Mouse (Mus musculus): ENCODE measurements at regions not wholly inside any gene's neighbourhood (a gene's known extent, or its start where the extent isn't known, plus 50 kb on each side); places are given as distances from the start of the nearest gene placed in this dataset.

DNA sequence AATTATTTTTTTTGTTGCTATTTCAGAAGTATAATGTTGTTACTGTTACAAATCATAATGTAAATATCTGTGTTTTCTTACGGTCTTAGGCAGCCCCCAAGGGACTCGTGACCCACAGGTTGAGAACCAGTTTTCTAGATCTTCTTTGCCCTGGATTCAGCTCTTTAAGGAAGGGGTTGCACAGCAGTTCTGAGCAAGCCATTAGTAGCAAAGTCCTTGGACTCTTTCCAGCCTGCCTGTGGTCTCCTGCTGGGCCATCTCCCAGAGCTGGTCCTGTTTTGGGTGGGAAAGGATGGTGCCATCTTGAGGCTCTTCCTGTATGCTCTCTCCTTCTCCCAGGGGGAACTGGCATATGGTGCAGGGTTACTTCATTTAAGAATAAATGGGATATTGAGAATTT lies 380.9 kb upstream of the Slc30a5 start:
- ChIA-PET POLR2A (no interaction called here), CTCF (no interaction called here)

DNA sequence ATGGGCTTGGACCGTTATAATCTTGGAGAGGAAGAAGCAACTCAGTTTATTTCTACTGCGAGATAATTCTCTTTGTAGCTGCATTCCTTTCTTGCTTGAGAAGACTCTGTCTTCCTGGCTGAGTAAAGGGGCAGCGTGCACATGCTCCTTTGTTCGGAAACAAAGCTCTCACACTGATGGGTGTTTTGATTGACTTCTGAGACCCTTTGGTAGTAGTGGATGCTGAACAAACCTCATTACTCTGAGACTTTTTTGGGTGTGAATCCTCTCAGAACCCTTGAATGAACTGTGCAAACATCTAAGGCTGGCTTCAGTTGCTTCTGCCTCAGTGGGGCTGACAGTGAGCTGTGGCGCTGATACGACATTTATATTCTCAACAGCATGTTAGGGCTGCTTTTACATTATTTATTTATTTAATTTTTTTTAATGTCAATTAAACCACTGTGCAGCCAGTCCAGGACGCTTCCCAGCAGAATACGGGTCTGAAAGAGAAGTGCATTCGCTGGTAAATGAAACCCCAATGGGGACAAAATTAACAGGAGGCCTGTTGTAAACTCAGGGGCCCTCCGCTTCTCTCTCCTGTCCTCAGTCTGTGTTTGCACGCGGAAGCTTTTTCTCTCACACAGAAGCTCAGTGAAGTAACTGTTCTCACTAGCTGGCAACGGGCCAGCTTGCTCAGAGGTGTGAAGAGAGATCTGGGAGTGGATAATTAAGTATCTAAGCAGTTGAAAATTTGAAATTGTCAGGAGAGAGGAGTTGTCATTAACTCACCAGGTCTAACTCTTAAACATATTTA lies 380.1 kb upstream of the Slc30a5 start:
- ChIA-PET POLR2A (no interaction called here), CTCF (no interaction called here)

DNA sequence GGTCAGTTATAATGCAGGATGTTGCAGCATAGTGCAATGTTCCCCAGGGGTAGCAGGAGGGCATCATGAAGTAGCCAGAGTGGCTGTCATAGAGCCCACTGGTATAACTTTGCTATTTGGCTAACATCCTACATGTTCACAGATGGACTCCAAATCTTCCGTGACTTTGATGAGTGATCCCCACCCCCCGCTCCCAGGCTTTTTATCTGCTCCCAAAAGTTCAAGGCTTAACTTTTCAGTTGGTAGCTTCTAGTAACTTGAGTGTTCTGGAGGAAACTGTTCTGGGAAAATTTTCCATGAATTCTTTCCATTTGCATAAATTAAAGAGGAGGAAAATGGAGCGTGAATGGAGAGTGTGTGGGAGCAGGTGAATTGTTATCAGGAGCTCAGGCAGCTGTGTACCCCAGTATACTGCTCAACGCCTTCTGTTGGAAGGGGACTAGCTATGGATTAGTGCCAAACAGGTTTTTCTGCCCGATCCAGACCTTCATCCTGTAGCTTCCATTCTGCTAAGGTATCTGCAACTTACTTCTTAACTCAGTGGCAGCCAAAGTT lies 379.2 kb upstream of the Slc30a5 start:
- CTCF ChIA-PET: interaction anchor here in 1 of 4 experiments (0.6 kb wide), 1 partner anchor 481 kb away, joined by 3 read pairs; no protein-coding TSS in a partner anchor
- POLR2A ChIA-PET: no interaction called here

DNA sequence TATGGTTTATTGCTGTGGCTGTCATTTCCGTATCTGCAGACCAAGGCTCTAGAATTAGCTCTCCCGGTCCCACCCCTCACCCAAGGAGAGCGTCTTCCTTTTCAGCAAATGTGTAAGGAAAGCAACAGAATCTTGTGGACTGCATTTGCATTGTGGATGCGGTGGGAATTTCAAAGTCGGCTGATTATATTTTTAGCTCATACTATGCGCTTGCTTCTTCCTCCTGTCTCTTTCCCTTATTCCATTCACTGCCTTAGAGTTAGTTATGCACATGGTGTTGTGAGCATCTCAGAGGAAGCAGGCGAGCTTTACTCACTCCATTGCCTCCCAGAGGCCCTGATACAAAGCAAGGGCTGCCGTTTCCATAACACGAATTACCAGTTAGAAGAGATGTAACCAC lies 375.6 kb upstream of the Slc30a5 start:
- ChIA-PET POLR2A (interaction anchor here in 1 of 4 experiments (0.9 kb wide), 1 partner anchor 18 kb away, joined by 3 read pairs; no protein-coding TSS in a partner anchor), CTCF (no interaction called here)

DNA sequence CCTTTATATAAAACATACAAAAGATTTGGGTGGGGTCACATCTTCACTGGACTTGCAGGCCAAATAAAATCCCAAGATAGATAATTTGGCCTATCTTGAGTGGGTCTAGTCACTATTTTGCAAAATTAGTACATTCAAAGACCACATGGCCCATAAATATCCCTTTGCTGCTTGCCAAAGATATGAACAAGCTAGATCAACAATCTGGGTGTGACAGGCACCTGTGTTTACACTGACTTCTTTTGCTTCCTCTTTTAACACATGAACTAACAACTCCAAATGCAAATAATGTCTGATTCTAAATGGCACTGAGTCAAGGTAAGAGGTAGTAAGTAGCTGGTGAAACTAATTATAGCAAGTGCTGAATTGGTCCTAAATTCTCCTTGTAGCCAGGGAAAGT lies 370.2 kb upstream of the Slc30a5 start:
- ChIA-PET CTCF (interaction anchor here in 1 of 4 experiments (0.6 kb wide), 1 partner anchor 610 kb away, joined by 6 read pairs; no protein-coding TSS in a partner anchor), POLR2A (no interaction called here)

DNA sequence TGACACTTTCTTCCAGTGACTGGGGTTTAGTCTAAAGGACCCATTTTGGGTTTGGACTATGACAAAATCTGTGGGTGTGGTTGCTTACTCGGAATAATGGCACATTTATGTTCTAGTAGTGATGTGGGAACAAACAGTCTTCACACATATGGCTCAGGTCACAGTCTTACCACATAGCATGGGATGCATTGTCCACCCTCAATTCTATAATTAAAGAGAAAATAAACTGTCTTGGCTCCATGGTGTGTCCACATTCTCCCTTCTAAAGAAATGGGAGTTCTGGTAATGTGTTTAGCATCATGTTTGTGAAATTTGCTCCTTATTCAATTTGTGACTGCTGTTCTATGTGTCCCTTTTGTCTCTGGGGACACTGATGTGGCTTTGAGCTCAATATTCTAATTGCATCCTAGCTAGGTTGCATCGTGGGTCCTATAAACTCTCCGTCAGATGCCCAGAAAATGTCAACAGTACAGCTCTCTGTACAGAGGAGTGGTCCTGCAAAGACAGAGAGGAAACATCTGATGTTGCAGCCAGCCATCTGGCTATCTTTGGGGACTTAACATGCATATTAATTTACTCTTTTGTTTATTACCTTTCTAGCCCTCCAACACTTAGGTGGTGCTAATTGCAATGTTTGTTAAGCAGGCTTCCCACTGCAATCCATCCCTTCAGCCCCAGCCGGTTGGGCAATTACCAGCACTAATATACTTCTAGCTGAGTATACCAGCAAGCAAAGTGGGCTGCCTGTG lies 369.5 kb upstream of the Slc30a5 start:
- CTCF ChIA-PET: no interaction called here
- POLR2A ChIA-PET: no interaction called here

DNA sequence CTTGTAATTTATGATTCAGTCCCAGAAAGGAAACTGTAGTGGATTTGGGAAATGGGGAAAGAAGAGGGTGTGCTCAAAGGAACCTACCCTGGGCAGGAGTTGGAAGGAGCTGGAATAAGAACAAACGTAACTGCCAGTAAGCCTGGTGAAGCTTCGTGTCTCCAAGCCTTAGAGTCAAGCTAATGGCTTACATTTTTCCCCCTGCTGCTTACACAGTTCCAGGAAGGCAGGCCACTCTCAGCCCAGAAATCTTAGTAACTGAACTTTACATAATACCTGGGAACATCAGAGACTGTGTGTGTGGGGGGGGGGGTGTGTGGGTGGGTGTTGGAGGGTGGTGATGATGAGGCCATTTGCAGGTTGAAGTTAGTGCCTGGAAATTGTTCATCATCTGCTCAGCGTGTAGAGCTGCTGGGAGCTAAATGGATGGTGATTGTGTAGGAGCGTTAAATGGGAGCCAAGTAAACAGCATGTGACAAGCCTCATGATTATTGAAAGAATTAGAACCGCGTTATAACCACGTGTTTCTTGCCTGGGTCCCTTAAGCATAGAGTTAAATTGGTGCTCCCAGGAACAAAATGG lies 357.1 kb upstream of the Slc30a5 start:
- CTCF ChIA-PET: no interaction called here
- POLR2A ChIA-PET: interaction anchor here in 1 of 4 experiments (0.5 kb wide), 1 partner anchor 18 kb away, joined by 3 read pairs; no protein-coding TSS in a partner anchor

DNA sequence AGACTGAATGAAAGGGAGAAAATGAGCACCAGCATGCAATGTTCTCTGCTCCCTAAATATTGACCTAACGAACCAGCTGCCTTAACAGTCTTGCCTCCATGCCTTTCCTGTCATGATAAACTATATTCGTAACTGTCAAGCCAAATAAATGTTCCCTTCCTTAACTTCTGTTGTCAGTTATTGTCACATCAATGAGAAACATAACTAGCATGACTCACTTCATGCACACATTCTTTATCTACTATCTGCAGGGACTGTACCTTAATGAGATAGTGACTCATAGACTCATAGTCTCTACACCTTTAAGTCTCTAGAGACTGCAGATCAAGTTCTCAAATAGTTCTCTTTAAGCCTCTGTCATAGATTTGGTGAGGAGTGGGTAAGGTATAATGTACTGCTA lies 349.2 kb upstream of the Slc30a5 start:
- POLR2A ChIA-PET: no interaction called here
- CTCF ChIA-PET: no interaction called here

DNA sequence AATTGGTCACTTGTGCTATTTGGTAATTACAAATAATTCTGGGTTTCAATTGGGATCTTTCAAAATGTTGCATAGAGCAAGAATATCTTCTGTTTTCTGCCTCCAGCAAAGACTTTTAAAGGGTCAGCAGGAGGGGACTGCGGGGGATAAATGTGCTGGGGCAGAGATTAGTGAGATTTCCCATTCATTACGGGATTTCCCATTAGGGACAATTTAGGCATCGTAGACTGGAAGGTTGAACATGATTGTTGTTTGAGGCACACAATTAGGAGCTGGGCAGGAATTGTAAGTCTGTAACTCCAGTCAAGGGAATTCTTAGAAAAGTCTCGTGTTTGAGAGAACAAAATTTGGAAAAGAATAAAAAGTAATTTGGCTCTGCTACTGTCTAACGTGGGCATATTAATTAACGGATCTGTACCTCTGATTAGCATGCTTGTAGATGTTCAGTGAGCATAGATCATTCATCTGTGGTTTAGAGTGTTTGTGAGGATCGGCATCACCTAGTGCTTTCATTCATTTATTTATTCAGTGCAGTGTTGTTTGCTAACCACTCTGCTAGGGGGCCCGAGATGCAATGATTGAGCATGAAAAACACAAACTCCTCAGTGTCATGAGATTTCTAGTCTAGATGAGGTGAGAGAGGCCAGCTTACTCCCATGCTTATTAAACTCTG lies 341.9 kb upstream of the Slc30a5 start:
- CTCF ChIA-PET: no interaction called here

DNA sequence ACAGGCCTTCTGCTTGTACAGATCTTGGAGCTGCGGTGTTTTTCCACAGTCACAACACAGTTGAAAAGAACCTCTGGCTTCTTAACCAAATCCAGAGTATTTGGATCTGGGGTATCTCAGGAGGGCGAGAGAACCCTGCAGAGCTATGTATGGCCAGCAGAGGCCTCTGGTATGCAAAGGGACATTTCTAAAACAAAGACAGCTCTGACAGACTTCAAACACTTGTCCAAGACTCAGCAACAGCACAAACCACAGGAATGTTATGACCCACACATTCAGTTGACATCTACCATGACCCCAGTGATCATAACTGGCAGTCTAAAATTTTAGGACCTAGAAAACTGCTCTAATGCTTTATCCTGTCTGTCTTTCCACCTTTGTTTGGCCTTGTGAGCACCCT lies 328.5 kb upstream of the Slc30a5 start:
- ChIA-PET POLR2A (interaction anchor here in 1 of 4 experiments (0.5 kb wide), 1 partner anchor 155 kb away, joined by 3 read pairs; no protein-coding TSS in a partner anchor), CTCF (interaction anchor here in 1 of 4 experiments (0.6 kb wide), 1 partner anchor 84 kb away, joined by 5 read pairs; no protein-coding TSS in a partner anchor)

More for the DNA sequence above, 341.9 kb upstream of the Slc30a5 start:
- POLR2A ChIA-PET: interaction anchor here in 1 of 4 experiments (0.5 kb wide), 1 partner anchor 341 kb away, joined by 3 read pairs; no protein-coding TSS in a partner anchor

DNA sequence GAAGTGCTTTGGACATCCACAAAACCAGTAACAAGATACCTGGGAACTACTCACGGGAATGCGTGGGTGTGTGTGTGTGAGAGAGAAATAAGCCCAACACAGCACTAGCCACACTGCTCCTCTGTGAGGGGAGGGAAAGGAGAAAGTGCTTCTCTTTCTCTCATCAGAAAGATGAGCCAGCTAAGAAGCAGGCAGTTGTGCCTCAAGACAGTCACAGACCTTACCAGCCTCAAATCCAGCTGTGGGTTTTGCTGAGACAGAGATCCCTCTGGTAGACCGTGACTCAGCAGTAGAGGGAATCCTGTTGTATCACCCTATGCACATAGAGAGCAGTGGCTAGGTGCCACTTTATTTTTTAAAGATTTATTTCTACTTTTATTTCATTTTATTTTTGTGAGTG lies 326.7 kb upstream of the Slc30a5 start:
- ChIA-PET CTCF (no interaction called here), POLR2A (interaction anchor here in 1 of 4 experiments (0.7 kb wide), 1 partner anchor 175 kb away, joined by 5 read pairs; no protein-coding TSS in a partner anchor)

DNA sequence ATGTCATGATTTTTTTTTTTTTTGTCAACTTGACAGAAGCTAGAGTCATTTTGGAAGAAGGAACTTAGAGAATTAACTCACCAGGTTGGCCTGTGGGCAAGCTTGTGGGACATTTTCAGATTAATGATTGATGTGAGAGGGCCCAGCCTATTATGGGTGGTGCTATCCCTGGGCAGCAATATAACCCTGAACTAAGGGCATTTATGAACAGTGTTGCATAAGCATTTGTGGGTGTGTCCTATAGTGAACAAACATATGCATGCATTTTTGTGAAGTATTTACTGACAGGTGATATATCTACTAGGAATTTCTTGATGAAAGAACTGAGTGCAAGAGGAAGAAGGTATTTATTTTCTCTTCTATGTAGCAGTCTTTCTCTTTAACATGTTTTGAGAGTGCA lies 320.5 kb upstream of the Slc30a5 start:
- CTCF ChIA-PET: interaction anchor here in 1 of 4 experiments (0.6 kb wide), 1 partner anchor 37 kb away, joined by 12 read pairs; no protein-coding TSS in a partner anchor
- POLR2A ChIA-PET: no interaction called here

DNA sequence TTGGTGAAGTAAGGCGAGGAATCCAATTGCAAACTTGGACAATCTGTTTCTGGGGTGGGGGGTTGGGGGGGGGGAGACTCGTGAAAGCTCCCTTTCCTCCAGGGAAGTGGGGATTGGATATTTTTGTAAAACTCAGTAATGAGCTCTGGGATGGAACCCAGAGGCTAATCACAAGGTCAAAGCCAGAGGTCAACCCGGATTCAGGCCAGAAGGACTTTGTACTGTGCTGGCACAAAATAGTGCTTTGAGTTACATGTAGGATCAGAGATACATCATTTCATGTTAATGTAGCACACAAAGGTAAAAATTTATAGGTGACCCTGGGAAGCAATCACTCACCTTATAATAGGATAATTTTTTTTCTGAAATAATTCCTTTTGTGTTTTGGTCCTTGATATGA lies 309.5 kb upstream of the Slc30a5 start:
- POLR2A ChIA-PET: no interaction called here
- CTCF ChIA-PET: interaction anchor here in 1 of 4 experiments (0.6 kb wide), 1 partner anchor 610 kb away, joined by 12 read pairs; no protein-coding TSS in a partner anchor

DNA sequence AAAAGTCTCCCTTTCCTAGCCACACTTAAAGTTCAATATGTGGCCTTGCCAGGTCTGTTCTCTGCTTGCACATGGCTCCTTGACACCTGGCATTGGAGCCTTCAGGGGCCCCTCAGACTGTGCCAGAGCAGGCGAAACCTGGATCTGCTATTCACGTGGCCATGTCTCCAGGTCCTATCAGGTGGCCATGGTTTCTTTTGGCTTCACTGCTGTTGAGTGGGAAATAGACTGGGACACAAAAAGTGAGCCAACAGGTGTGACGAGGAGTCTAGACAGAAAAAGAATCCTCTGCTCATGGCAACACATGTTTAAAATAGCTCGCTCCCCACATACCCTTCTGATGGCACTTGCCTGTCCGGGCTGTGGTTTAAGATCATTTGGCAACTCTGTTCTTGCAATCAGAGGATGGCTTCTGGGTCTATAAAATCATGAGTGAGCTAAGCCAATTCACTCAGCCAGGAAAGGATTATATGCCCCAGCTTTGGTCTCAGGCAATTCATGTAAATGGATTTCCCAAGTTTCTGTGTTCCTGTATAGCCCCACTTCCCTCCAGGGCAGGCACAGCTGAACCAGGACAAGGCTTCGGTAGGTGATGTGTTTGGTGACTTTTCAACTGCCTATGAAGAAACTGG lies 309.0 kb upstream of the Slc30a5 start:
- POLR2A ChIA-PET: no interaction called here
- CTCF ChIA-PET: interaction anchor here in 1 of 4 experiments (0.6 kb wide), 1 partner anchor 610 kb away, joined by 12 read pairs; no protein-coding TSS in a partner anchor

DNA sequence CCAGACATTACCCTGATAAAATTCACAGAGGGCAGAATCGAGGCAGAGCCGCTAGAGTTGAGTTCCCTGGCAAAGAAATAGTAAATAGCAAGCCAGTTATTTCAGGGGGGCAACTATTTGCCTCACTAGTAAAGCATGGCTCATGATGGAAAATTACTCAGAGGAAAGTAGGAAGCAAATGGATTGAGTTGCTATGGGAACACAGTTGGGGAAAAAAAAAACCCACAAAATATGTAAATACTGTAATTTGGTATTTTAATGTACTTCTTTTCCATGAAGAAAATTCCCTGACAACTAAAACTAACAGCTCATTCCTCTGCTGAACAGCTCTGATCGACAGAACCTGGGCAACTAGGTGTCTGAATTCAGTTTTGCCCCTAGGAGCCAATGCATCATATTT lies 296.2 kb upstream of the Slc30a5 start:
- ChIA-PET POLR2A (interaction anchor here in 1 of 4 experiments (0.7 kb wide), 1 partner anchor 91 kb away, joined by 3 read pairs; no protein-coding TSS in a partner anchor), CTCF (no interaction called here)

DNA sequence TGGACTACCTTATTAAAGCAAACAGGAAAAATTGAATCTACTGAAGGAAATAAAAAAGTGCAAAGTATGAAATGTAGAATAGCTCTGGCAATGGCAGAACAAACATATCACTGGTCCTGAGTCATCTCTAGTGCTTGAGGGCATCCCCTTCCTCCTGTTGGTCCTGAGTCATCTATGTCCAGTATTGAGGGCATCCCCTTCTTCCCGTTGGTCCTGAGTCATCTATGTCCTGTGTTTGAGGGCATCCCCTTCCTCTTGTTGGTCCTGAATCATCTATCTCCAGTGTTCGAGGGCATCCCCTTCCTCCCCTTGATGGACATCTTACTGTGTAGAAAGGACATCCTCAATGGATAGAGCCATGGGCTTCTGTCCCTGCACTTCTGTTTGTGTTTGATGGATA lies 294.6 kb upstream of the Slc30a5 start:
- ChIA-PET POLR2A (no interaction called here), CTCF (no interaction called here)

DNA sequence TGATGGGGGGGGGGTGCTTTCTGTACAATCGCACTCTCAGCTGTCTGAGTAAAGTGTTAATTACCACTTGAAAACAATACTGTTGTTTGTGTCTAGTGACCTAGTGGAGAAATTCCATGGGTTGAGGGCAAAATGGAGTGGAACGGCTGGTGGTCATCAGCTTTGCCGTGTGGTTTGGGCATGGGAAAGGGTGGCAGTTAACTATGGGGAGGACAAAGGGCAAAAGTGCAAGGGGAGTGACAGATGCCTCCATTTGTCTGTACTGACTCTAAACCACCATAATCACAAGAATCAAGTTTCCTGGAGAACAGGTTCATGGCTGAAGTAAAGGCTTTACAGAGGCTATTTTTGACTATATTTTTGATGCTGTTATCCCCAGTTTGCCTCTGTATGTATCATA lies 294.0 kb upstream of the Slc30a5 start:
- POLR2A ChIA-PET: no interaction called here
- CTCF ChIA-PET: no interaction called here

DNA sequence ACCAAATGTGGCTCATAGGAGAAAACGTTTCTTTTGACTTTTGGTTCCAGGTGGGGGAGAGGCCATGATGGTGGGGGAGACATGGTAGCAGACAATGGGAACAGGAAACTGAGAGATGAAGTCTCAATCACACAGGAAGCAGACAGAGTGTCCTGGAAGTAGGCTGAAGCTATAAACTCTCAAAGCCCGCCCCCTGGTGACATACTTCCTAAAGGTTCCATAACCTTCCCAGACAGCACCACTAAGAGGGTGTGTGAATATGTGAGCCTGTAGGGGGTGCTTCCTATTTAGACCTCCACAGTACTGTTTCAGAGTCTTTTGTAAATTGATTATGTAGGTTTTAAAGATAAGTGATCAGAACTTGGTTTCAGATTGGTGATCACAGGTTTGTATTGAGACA lies 284.1 kb upstream of the Slc30a5 start:
- CTCF ChIA-PET: interaction anchor here in 2 of 4 experiments (0.5 to 0.6 kb wide), 2 partner anchors 109 to 177 kb away, joined by 3 to 4 read pairs; no protein-coding TSS in a partner anchor

DNA sequence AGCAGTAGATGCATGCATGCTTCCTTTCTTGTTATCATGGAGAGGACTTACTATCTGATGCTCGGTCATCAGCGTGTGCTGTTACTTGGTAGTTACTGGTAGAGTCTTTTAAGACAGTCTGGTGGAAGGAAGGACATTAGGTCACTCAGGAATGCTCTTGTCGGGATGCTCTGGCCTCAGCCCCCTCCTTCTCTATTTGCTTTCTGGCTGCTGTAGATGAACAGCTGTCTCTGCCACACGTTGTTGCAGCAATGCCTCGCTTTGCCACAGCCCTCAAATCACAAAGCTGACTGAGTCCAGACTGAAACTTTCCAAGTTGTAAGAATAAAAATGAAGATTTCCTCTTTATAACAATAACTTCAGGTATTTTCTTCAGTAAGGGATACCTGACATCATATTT lies 282.1 kb upstream of the Slc30a5 start:
- ChIA-PET CTCF (no interaction called here), POLR2A (no interaction called here)

More for the DNA sequence above, 284.1 kb upstream of the Slc30a5 start:
- POLR2A ChIA-PET: no interaction called here
